Mouse (Mus musculus): ENCODE data around the gene Adgrg1. TPM values are rescaled to one million over a fixed set of nuclear protein-coding genes. Genes with fewer than 3 reads are reported as not detected.
A peak's percentile ranks its signal among the peaks of the same experiment; 100 is the strongest.

Adgrg1 gene
- polyA plus RNA-seq (2014; fragmentation: Nextera tagmentation; extraction: Ambion mirVana), result 153 and 157 TPM in 2 replicates

DNA sequence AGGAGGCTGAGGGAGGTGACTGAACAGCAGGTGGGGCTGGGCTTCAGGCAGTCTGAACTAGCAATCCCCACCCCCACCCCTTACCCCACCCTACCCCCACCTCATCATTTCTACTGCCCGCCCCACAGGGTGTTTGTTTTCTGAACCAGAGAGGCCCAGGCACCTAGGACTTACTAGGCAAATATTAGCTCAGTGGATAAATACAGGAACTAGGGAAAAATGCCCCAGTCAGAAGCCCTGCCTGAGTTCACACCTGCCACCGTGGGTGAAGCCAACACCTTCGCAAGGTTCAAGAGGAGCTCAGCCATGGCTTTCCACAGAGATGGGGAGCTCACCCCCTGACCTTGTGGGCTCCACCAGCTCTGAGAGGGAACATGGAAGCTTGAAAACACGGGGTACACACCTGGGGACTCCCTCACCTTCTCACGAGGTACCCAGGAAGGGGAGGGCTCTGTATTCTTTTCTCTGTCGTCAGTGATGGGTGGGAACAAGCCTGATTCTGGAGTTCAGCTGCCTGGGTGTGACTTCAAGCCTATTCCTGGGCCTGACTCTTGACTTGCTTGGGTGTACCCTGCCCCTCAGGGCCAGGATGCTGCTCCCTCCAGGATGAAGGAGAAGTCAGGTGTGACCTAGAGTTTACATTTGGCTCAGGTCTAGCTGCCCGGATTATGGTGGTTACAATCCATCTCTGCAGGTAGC, at the start of gene Adgrg1:
Gene Adgrg1, plus strand, starts transcription at position 285 of the 699 bp plus-strand sequence.
- Histone ChIP-seq H3K9ac (ENCODE audit: low read length) (no peak within 1 kb of the TSS), H3K27me3 (ENCODE audit: control insufficient read depth, insufficient read depth, low read length) (peaks cover 3% of the 10 kb centered on the region; the same call in 1 of the 2 replicates), H3K27ac (ENCODE audit: low read depth, low read length) (no peak within 1 kb of the TSS), H3K4me2 (no peak within 1 kb of the TSS), H3K36me3 (ENCODE audit: control insufficient read depth, insufficient read depth, low read length) (no peaks in the 10 kb centered on the region), H3K4me1 (ENCODE audit: control insufficient read depth, insufficient read depth, low read length) (peaks cover 8% of the 10 kb centered on the region), H3K9me3 (ENCODE audit: control insufficient read depth, low read length) (no peaks in the 10 kb centered on the region), H3K4me3 (ENCODE audit: low read depth, low read length) (no peak within 1 kb of the TSS)
- ATAC-seq (ENCODE audit: low FRiP score) (no peak), DNase-seq (ENCODE audit: low spot score, missing footprints) (no peak)
- 59% methylated on average over 7 of the region's 7 CpGs for WGBS

DNA sequence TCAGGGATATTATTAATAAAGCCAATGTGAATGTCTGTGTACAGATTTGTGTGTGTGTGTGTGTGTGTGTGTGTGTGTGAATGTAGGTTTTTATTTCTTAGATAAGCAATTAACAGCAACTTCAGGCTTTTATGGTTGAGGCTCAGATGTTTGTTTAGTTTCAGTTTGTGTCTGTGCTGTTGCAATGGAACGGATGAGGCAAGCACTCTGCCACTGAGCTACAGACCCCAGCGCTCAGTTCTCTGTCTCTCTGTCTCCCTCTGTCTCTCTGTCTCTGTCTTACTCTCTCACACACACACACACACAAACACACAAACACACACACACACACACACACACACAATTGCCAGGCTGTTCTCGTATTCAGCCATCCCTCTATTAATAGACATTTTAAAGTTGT, 46.3 kb upstream of the Adgrg1 start:
- WGBS, result 89% methylated on average over 3 of the region's 3 CpGs
- ATAC-seq (ENCODE audit: low FRiP score), result no peak

DNA sequence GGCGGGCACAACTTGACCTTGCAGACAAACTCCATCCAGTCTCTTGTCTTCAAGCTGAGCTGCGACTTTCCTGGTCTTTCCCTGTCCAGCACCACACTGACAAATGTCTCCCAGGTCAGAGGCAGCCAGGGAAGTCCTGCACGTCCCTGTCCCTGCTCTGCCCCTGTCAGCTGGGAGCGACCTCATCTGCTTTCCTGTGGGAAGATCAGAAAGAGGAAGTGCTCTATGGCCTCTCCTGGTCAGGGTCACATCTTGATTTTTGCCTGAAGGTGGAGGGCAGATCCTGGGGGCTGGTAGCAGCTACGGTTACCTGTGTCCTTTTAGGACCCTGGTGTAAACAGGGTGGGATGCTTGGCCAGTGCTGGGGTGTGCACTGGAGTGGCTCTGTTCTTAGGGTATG, 40.6 kb upstream of the Adgrg1 start:
- Histone ChIP-seq H3K9me3 (ENCODE audit: control insufficient read depth, low read length) (no peaks in the 10 kb centered on the region), H3K4me3 (ENCODE audit: low read depth, low read length) (no peak overlapping the region), H3K4me1 (ENCODE audit: control insufficient read depth, insufficient read depth, low read length) (no peaks in the 10 kb centered on the region), H3K27me3 (ENCODE audit: control insufficient read depth, insufficient read depth, low read length) (no peaks in the 10 kb centered on the region), H3K27ac (ENCODE audit: low read depth, low read length) (no peak overlapping the region), H3K36me3 (ENCODE audit: control insufficient read depth, insufficient read depth, low read length) (no peaks in the 10 kb centered on the region), H3K4me2 (no peak overlapping the region), H3K9ac (ENCODE audit: low read length) (no peak overlapping the region)
- WGBS, result 66% methylated on average over 5 of the region's 5 CpGs
- DNase-seq (ENCODE audit: low spot score, missing footprints), result no peak
- no peak for ATAC-seq (ENCODE audit: low FRiP score)

More for the DNA sequence above, 46.3 kb upstream of the Adgrg1 start:
- Histone ChIP-seq H3K27me3 (ENCODE audit: control insufficient read depth, insufficient read depth, low read length) (no peaks in the 10 kb centered on the region), H3K4me2 (no peak overlapping the region), H3K4me3 (ENCODE audit: low read depth, low read length) (no peak overlapping the region), H3K4me1 (ENCODE audit: control insufficient read depth, insufficient read depth, low read length) (no peaks in the 10 kb centered on the region), H3K27ac (ENCODE audit: low read depth, low read length) (no peak overlapping the region), H3K36me3 (ENCODE audit: control insufficient read depth, insufficient read depth, low read length) (no peaks in the 10 kb centered on the region), H3K9ac (ENCODE audit: low read length) (no peak overlapping the region), H3K9me3 (ENCODE audit: control insufficient read depth, low read length) (no peaks in the 10 kb centered on the region)
- DNase-seq (ENCODE audit: low spot score, missing footprints), result no peak

DNA sequence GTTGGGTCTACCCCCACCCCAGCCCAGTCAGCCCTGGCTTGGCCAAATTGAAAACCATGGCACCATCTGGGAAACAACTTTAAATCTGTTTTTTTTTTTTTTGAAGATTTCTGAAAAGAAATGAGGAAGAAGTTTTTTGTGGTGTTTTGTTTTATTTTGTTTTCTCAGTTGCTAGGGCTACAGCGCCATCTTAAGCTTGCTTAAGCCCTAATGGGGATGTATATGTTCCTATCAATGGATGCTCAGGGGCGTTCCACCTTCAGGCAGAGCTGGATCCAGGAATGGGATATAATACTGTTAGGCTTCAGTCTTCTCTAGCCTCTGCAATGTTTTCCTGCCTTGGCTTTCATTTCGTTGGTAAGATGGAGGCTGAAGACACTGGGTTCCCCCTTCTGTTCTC, 39.4 kb upstream of the Adgrg1 start:
- no peak overlapping the region for H3K9ac ChIP-seq (ENCODE audit: low read length)
- no peak overlapping the region for H3K4me3 ChIP-seq (ENCODE audit: low read depth, low read length)
- H3K36me3 ChIP-seq (ENCODE audit: control insufficient read depth, insufficient read depth, low read length), result no peaks in the 10 kb centered on the region
- no peaks in the 10 kb centered on the region for H3K9me3 ChIP-seq (ENCODE audit: control insufficient read depth, low read length)
- H3K27ac ChIP-seq (ENCODE audit: low read depth, low read length), result no peak overlapping the region
- WGBS, result 80% methylated on average over 3 of the region's 3 CpGs
- H3K4me2 ChIP-seq, result no peak overlapping the region
- no peaks in the 10 kb centered on the region for H3K27me3 ChIP-seq (ENCODE audit: control insufficient read depth, insufficient read depth, low read length)
- DNase-seq (ENCODE audit: low spot score, missing footprints) (no peak), ATAC-seq (ENCODE audit: low FRiP score) (no peak)
- H3K4me1 ChIP-seq (ENCODE audit: control insufficient read depth, insufficient read depth, low read length), result no peaks in the 10 kb centered on the region

DNA sequence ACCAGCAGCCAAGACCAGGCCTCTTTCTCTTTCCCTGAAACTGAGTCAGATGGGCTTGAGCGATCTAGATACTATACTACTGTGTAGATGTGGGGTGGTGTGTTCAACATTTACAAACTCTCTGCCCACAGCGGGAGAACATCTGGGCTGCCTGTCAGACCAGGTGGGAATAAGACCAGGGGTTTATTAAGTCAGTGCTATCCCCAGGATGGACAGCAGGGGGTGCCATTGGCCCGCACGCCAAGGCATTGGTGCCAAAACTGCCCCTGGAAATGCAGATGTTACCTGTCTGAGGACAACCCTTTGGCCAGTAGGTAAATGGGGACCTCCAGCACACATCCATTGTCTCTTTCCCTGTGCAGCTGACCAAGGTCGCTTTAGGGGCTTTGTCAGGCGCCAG, 32.0 kb upstream of the Adgrg1 start:
- peak; percentile 38; the same call in 1 of the 2 replicates for ATAC-seq (ENCODE audit: low FRiP score)
- H3K36me3 ChIP-seq (ENCODE audit: control insufficient read depth, insufficient read depth, low read length), result no peaks in the 10 kb centered on the region

DNA sequence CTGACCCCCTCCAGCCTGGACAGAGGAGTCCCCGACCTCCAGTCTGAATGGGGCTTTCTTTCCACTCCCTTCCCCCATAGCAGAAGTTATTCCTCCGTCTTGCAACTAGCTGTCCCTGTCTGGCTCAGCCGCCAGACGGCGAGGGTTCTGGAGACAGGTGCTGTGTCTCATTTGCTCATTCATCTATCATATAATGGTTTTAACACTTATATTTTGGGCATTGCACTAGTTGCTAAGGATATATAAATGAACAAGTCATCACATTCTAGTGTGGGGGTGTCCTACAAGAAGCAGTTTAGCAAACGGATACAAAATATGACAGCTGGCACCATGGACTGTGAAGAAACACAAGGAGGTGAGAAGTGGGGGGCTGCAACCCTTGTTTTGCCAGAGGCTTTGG, 29.4 kb upstream of the Adgrg1 start:
- H3K4me2 ChIP-seq, result no peak overlapping the region
- H3K9me3 ChIP-seq (ENCODE audit: control insufficient read depth, low read length), result no peaks in the 10 kb centered on the region
- H3K9ac ChIP-seq (ENCODE audit: low read length), result no peak overlapping the region
- H3K36me3 ChIP-seq (ENCODE audit: control insufficient read depth, insufficient read depth, low read length), result no peaks in the 10 kb centered on the region
- no peaks in the 10 kb centered on the region for H3K27me3 ChIP-seq (ENCODE audit: control insufficient read depth, insufficient read depth, low read length)
- no peak overlapping the region for H3K27ac ChIP-seq (ENCODE audit: low read depth, low read length)
- H3K4me1 ChIP-seq (ENCODE audit: control insufficient read depth, insufficient read depth, low read length), result no peaks in the 10 kb centered on the region
- H3K4me3 ChIP-seq (ENCODE audit: low read depth, low read length), result no peak overlapping the region
- ATAC-seq (ENCODE audit: low FRiP score), result no peak
- 64% methylated on average over 6 of the region's 6 CpGs for WGBS
- no peak for DNase-seq (ENCODE audit: low spot score, missing footprints)

More for the DNA sequence above, 32.0 kb upstream of the Adgrg1 start:
- peak; percentile 96 for DNase-seq (ENCODE audit: low spot score, missing footprints)
- no peaks in the 10 kb centered on the region for H3K4me1 ChIP-seq (ENCODE audit: control insufficient read depth, insufficient read depth, low read length)
- H3K9me3 ChIP-seq (ENCODE audit: control insufficient read depth, low read length), result no peaks in the 10 kb centered on the region
- H3K9ac ChIP-seq (ENCODE audit: low read length), result no peak overlapping the region
- H3K27ac ChIP-seq (ENCODE audit: low read depth, low read length), result no peak overlapping the region
- WGBS, result 16% methylated on average over 6 of the region's 6 CpGs
- no peak overlapping the region for H3K4me2 ChIP-seq
- H3K27me3 ChIP-seq (ENCODE audit: control insufficient read depth, insufficient read depth, low read length), result no peaks in the 10 kb centered on the region
- H3K4me3 ChIP-seq (ENCODE audit: low read depth, low read length), result no peak overlapping the region

DNA sequence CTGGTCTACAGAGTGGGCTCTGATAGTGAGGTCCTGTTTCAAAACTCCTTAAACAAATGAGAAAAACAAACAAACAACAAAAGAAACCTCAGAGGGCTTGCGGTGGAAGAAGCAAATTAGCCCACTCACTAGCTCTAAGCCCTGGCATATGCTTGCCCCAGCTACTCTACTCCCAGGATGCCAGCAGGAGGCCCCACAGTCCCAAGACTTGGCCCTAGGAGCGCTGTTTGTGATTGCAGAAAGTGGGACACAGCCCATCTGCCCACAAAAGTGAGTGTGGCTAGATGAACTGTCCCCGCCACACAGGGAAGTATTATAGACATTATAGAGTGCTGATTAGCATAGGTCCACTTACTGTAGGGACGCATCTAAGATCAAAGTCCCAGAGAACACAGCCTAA, 26.1 kb upstream of the Adgrg1 start:
- H3K27ac ChIP-seq (ENCODE audit: low read depth, low read length), result no peak overlapping the region
- no peak overlapping the region for H3K9ac ChIP-seq (ENCODE audit: low read length)
- H3K9me3 ChIP-seq (ENCODE audit: control insufficient read depth, low read length), result no peaks in the 10 kb centered on the region
- H3K4me1 ChIP-seq (ENCODE audit: control insufficient read depth, insufficient read depth, low read length), result no peaks in the 10 kb centered on the region
- WGBS, result 74% methylated on average over 4 of the region's 4 CpGs
- H3K27me3 ChIP-seq (ENCODE audit: control insufficient read depth, insufficient read depth, low read length), result no peaks in the 10 kb centered on the region
- no peak for DNase-seq (ENCODE audit: low spot score, missing footprints)
- no peak overlapping the region for H3K4me3 ChIP-seq (ENCODE audit: low read depth, low read length)
- no peak overlapping the region for H3K4me2 ChIP-seq
- ATAC-seq (ENCODE audit: low FRiP score), result no peak
- H3K36me3 ChIP-seq (ENCODE audit: control insufficient read depth, insufficient read depth, low read length), result no peaks in the 10 kb centered on the region

DNA sequence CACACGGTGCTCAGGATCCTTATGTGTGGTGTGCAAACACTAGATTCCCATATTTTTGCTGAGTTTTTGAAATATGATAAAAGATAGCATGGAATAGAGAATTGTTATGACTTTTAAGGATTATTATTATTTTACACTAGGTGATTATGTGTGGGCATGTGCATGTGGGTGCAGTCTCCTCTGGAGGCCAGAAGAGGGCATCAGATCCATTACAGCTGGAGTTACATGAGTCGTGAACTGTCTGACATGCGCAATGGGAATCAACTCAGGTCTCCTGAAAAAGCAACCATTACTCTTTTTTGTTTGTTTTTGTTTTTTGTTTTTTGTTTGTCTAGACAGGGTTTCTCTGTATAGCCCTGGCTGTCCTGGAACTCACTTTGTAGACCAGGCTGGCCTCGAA, 25.5 kb upstream of the Adgrg1 start:
- no peaks in the 10 kb centered on the region for H3K36me3 ChIP-seq (ENCODE audit: control insufficient read depth, insufficient read depth, low read length)
- DNase-seq (ENCODE audit: low spot score, missing footprints), result no peak
- H3K27ac ChIP-seq (ENCODE audit: low read depth, low read length), result no peak overlapping the region
- 96% methylated on average over 4 of the region's 4 CpGs for WGBS
- H3K4me3 ChIP-seq (ENCODE audit: low read depth, low read length), result no peak overlapping the region
- no peaks in the 10 kb centered on the region for H3K9me3 ChIP-seq (ENCODE audit: control insufficient read depth, low read length)
- H3K9ac ChIP-seq (ENCODE audit: low read length), result no peak overlapping the region
- no peaks in the 10 kb centered on the region for H3K4me1 ChIP-seq (ENCODE audit: control insufficient read depth, insufficient read depth, low read length)
- ATAC-seq (ENCODE audit: low FRiP score), result no peak
- no peak overlapping the region for H3K4me2 ChIP-seq
- no peaks in the 10 kb centered on the region for H3K27me3 ChIP-seq (ENCODE audit: control insufficient read depth, insufficient read depth, low read length)

DNA sequence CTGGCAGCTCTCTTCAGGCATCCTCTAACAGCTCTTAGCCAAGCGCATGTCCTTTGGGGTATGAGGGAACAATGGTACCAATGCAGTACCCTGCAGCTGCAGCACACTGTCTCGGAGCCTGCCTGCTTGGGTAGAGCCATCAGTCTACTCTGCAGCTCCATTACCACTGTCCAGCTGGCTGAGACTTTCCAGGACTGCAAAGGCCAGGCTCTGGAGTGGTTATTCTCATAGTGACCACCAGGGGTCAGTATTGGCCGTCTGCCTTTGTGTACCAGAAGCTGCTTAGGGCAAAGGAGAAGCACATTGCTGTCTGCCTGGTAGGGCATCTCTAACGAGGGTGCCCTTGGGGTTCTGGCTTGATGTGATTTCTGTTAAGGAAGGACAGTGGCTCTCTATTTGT, 24.5 kb upstream of the Adgrg1 start:
- H3K4me1 ChIP-seq (ENCODE audit: control insufficient read depth, insufficient read depth, low read length), result no peaks in the 10 kb centered on the region
- no peak overlapping the region for H3K4me2 ChIP-seq
- no peaks in the 10 kb centered on the region for H3K36me3 ChIP-seq (ENCODE audit: control insufficient read depth, insufficient read depth, low read length)
- 21% methylated on average over 4 of the region's 4 CpGs for WGBS
- no peaks in the 10 kb centered on the region for H3K9me3 ChIP-seq (ENCODE audit: control insufficient read depth, low read length)
- ATAC-seq (ENCODE audit: low FRiP score) (peak; percentile 88), DNase-seq (ENCODE audit: low spot score, missing footprints) (peak; percentile 94)
- H3K9ac ChIP-seq (ENCODE audit: low read length), result no peak overlapping the region
- H3K27ac ChIP-seq (ENCODE audit: low read depth, low read length), result no peak overlapping the region
- no peak overlapping the region for H3K4me3 ChIP-seq (ENCODE audit: low read depth, low read length)
- no peaks in the 10 kb centered on the region for H3K27me3 ChIP-seq (ENCODE audit: control insufficient read depth, insufficient read depth, low read length)

Measured in midbrain, embryonic 11.5 days (tissue).